Mouse (Mus musculus) embryonic facial prominence, embryonic 13.5 days (tissue): ENCODE measurements around the gene Krtap14. TPM values are rescaled to one million over a fixed set of nuclear protein-coding genes. Genes with fewer than 3 reads are reported as not detected.

ENCODE experiments used
- ATAC-seq: fragments of 200-750 bp; cut with Nextera tagmentation; 2 replicates; pipeline ENCODE4 v1.8.0; 2017; ENCODE audit warnings: low read depth; ENCODE audit not compliant: insufficient number of reproducible peaks, insufficient read depth, low FRiP score, low TSS enrichment
- H3K27ac ChIP-seq: fragments of 300-500 bp; sonication (generic); 2 replicates; pipeline ENCODE4 v1.5.1; 2015; ENCODE audit warnings: moderate library complexity, mild to moderate bottlenecking, inconsistent platforms
- H3K27me3 ChIP-seq: fragments of 300-500 bp; sonication (generic); 2 replicates; pipeline ENCODE4 v1.6.1; 2015; ENCODE audit warnings: mild to moderate bottlenecking, inconsistent platforms
- H3K36me3 ChIP-seq: fragments of 300-500 bp; sonication (generic); 2 replicates; pipeline ENCODE4 v1.6.1; 2015; ENCODE audit warnings: mild to moderate bottlenecking, inconsistent platforms
- H3K4me1 ChIP-seq: fragments of 300-500 bp; sonication (generic); 2 replicates; pipeline ENCODE4 v1.6.1; 2015; ENCODE audit warnings: inconsistent platforms
- H3K4me2 ChIP-seq: fragments of 300-500 bp; sonication (generic); 2 replicates; pipeline ENCODE4 v1.6.1; 2015; ENCODE audit warnings: moderate library complexity, mild to moderate bottlenecking, inconsistent platforms
- H3K4me3 ChIP-seq: fragments of 300-500 bp; sonication (generic); 2 replicates; pipeline ENCODE4 v1.5.1; 2015; ENCODE audit warnings: mild to moderate bottlenecking, inconsistent platforms
- H3K9ac ChIP-seq: fragments of 300-500 bp; sonication (generic); 2 replicates; pipeline ENCODE4 v1.6.1; 2015; ENCODE audit warnings: mild to moderate bottlenecking, inconsistent platforms
- H3K9me3 ChIP-seq: fragments of 300-500 bp; sonication (generic); 2 replicates; pipeline ENCODE4 v1.6.1; 2016; ENCODE audit warnings: inconsistent platforms
- WGBS: fragments of 180-500 bp; shearing (Covaris S2); methylation state at CpG from one replicate; pipeline ENCODE4 v1.1.7; 2015; ENCODE audit warnings: mixed read lengths; 5-methylcytosine and 5-hydroxymethylcytosine counted together
- polyA plus RNA-seq: library from polyadenylated mRNA; unstranded; fragments of >200 nt; fragmentation: Nextera tagmentation; extraction: Ambion mirVana; gene quantifications from 2 replicates; pipeline ENCODE4 v1.2.1, GENCODE M21; 2015

The Krtap14 gene
- polyA plus RNA-seq, 1 experiment from 2014 or later = not detected

- no peak within 1 kb of the TSS for H3K4me2 ChIP-seq
- no peak within 1 kb of the TSS for H3K9ac ChIP-seq
- H3K27me3 ChIP-seq = no peaks in the 10 kb centered on the region
- H3K9me3 ChIP-seq = no peaks in the 10 kb centered on the region
- no peak within 1 kb of the TSS for H3K27ac ChIP-seq
- no peak for ATAC-seq
- 81% methylated on average over 6 of the region's 6 CpGs for WGBS
- no peak within 1 kb of the TSS for H3K4me3 ChIP-seq
- no peaks in the 10 kb centered on the region for H3K36me3 ChIP-seq
- no peaks in the 10 kb centered on the region for H3K4me1 ChIP-seq
Observed at GRCm38 (mm10) chr16:88777596-88777995, 48.3 kb downstream of the Krtap14 start, which contains the start of gene Gm5965. Gm5965 (plus strand) TSS chr16:88777896.

GRCm38 (mm10) chr16:88774106-88774505, 51.8 kb downstream of the Krtap14 start, which contains the start of gene 2310057N15Rik:
2310057N15Rik (minus strand) TSS chr16:88774206.
- H3K4me1 ChIP-seq = no peaks in the 10 kb centered on the region
- no peak for ATAC-seq
- H3K27ac ChIP-seq = no peak within 1 kb of the TSS
- H3K9me3 ChIP-seq = no peaks in the 10 kb centered on the region
- H3K9ac ChIP-seq = no peak within 1 kb of the TSS
- no peaks in the 10 kb centered on the region for H3K27me3 ChIP-seq
- 85% methylated on average over 2 of the region's 2 CpGs for WGBS
- H3K4me2 ChIP-seq = no peak within 1 kb of the TSS
- no peaks in the 10 kb centered on the region for H3K36me3 ChIP-seq
- no peak within 1 kb of the TSS for H3K4me3 ChIP-seq

Other genes starting within 250 kb of the Krtap14 start
- not detected in 2 replicates for gene Krtap24-1, start 213.9 kb downstream of the Krtap14 start, polyA plus RNA-seq
- not detected in 2 replicates for gene 2310079G19Rik, start 198.5 kb downstream of the Krtap14 start, polyA plus RNA-seq
- not detected in 2 replicates for gene Krtap26-1, start 178.3 kb downstream of the Krtap14 start, polyA plus RNA-seq
- not detected in 2 replicates for gene Krtap27-1, start 154.5 kb downstream of the Krtap14 start, polyA plus RNA-seq
- gene 2310061N02Rik, start 118.2 kb downstream of the Krtap14 start, polyA plus RNA-seq = not detected in 2 replicates
- gene Krtap13-1, start 97.3 kb downstream of the Krtap14 start, polyA plus RNA-seq = not detected in 2 replicates
- not detected in 2 replicates for gene Krtap13, start 74.5 kb downstream of the Krtap14 start, polyA plus RNA-seq
- gene 2310034C09Rik, start 67.3 kb downstream of the Krtap14 start, polyA plus RNA-seq = not detected in 2 replicates
- gene 2310057N15Rik, start 51.9 kb downstream of the Krtap14 start, polyA plus RNA-seq = not detected in 2 replicates
- not detected in 2 replicates for gene Gm5965, start 48.2 kb downstream of the Krtap14 start, polyA plus RNA-seq
- gene Gm20741, start 13.9 kb downstream of the Krtap14 start, polyA plus RNA-seq = not detected in 2 replicates
- gene Krtap15, start 5.9 kb downstream of the Krtap14 start, polyA plus RNA-seq = not detected in 2 replicates
- not detected in 2 replicates for gene Krtap19-1, start 43.3 kb upstream of the Krtap14 start, polyA plus RNA-seq
- not detected in 2 replicates for gene Krtap19-2, start 48.1 kb upstream of the Krtap14 start, polyA plus RNA-seq
- not detected in 2 replicates for gene Krtap19-3, start 51.9 kb upstream of the Krtap14 start, polyA plus RNA-seq
- gene Krtap19-4, start 58.9 kb upstream of the Krtap14 start, polyA plus RNA-seq = not detected in 2 replicates
- gene Krtap19-5, start 70.3 kb upstream of the Krtap14 start, polyA plus RNA-seq = not detected in 2 replicates
- gene Krtap19-9b, start 106.1 kb upstream of the Krtap14 start, polyA plus RNA-seq = not detected in 2 replicates
- not detected in 2 replicates for gene Krtap16-3, start 136.7 kb upstream of the Krtap14 start, polyA plus RNA-seq
- gene Krtap22-2, start 184.6 kb upstream of the Krtap14 start, polyA plus RNA-seq = not detected in 2 replicates
- not detected in 2 replicates for gene Gm10229, start 189.1 kb upstream of the Krtap14 start, polyA plus RNA-seq
- gene Krtap6-1, start 205.6 kb upstream of the Krtap14 start, polyA plus RNA-seq = not detected in 2 replicates
- not detected in 2 replicates for gene Gm10228, start 215.3 kb upstream of the Krtap14 start, polyA plus RNA-seq
- gene Krtap6-5, start 221.7 kb upstream of the Krtap14 start, polyA plus RNA-seq = not detected in 2 replicates
- gene 1110025L11Rik, start 237.9 kb upstream of the Krtap14 start, polyA plus RNA-seq = not detected in 2 replicates